Mouse (Mus musculus): ENCODE data around the gene Il34. TPM values are rescaled to one million over a fixed set of nuclear protein-coding genes. Genes with fewer than 3 reads are reported as not detected.
A peak's percentile ranks its signal among the peaks of the same experiment; 100 is the strongest.

The Il34 gene
- polyA plus RNA-seq, 1 experiment from 2014 or later = 0.24 TPM

DNA sequence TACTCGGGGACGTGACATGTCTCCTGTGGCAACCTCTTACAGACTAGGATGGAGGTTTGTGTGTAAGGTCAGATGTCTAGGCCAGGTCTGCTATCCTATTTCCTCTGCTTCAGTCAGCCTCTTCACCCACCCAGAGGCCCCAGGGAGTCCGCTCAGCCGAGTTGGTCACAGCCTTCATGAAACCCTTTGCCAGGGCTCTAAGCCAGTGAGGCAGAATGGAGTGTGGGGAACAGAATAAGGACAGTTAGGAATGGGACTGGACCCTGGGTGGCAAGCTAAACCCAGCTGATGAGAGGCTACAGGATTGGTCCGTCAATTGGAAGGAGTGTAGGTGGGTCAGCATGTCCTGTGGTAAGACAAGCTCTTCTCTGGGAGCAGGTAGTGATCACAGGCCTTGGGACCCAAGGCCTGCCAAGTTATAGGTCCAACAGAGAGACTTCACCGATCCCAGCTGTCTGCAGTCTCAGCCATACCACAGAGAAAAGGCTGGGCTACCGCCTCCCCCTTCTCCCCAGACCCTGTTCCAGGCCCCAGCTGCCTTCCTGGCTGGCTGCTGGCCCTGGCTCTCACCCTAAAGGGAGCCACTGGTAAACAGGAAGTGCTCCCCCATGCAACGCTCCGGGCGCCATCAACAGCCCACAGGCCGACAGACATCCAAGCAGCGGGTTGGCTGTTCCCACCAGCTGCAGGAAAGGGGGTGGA is 86.6 kb downstream of the Il34 start:
- H3K27ac ChIP-seq = peak overlapping the region; percentile 93
- H3K4me3 ChIP-seq = no peak overlapping the region
- 52% methylated on average over 12 of the region's 12 CpGs for WGBS
- no peaks in the 10 kb centered on the region for H3K9me3 ChIP-seq
- H3K36me3 ChIP-seq (replicated peaks) = peaks cover 33% of the 10 kb centered on the region
- peaks cover 17% of the 10 kb centered on the region for H3K27me3 ChIP-seq (ENCODE audit: poor library complexity, severe bottlenecking)
- DNase-seq (ENCODE audit: extremely low spot score, low spot score) = no peak
- H3K4me1 ChIP-seq = peaks cover 76% of the 10 kb centered on the region

DNA sequence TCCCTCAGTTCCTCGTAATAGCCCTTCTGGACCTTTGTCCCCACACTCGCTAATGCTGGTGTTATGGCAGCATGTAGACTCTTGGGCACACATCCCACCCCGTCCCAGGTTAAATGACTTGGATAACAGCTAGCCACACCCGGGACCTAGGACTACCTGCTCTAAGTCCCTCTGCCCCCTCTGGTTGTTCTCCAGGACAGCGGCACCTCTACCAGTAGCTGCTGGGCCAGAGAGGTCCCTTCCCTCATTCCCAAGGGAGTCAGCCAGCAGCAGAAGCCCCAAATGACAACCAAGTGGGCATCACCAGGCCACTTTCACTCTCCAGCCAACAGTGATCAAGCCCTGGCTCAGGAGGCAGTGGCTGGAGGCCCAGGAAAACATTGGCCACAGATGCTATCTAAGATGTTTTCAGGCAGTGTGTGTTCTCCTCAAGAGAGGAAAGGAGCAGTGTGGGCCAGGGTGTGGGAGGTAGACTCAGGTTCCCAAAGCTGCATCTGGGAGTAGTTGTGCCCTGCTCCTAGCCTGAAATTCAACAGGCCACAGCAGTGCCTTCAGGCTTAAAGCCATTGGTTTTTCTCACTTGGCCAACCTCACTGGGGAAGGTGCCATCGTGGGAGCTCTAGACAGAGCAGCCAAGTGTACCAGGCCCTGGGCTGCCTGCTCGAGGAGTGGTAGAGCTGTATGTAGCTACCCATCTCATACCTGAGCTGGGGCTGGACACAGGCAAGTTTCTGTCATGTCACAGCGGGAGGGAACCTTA is 87.3 kb downstream of the Il34 start:
- Histone ChIP-seq H3K27ac (peak overlapping the region; percentile 93; the same call in 1 of the 2 replicates), H3K36me3 (replicated peaks) (peaks cover 33% of the 10 kb centered on the region), H3K4me1 (peaks cover 69% of the 10 kb centered on the region), H3K9me3 (no peaks in the 10 kb centered on the region), H3K4me3 (no peak overlapping the region), H3K27me3 (ENCODE audit: poor library complexity, severe bottlenecking) (peaks cover 17% of the 10 kb centered on the region)
- DNase-seq (ENCODE audit: extremely low spot score, low spot score) = no peak
- 88% methylated on average over 8 of the region's 8 CpGs for WGBS

DNA sequence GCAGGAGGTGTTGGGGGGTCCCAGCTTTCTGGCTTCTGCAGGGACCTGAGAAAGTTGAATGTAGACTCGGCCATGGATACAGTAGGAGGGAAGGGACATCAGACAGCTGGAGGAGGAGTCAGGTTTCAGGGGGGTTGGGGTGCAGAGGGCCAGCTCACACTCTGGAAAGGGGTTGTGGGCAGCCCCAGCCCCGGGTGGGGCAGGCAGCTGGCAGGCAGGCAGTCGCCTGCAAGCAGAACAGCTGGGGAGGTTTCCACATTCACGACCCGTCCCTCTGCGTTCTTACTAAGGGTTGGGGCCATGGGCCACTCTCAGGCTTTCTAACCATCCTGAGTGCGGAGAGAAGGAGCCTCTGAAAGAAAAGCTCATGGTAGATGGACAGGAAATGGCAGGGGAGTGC is 88.6 kb downstream of the Il34 start:
- 71% methylated on average over 7 of the region's 7 CpGs for WGBS

DNA sequence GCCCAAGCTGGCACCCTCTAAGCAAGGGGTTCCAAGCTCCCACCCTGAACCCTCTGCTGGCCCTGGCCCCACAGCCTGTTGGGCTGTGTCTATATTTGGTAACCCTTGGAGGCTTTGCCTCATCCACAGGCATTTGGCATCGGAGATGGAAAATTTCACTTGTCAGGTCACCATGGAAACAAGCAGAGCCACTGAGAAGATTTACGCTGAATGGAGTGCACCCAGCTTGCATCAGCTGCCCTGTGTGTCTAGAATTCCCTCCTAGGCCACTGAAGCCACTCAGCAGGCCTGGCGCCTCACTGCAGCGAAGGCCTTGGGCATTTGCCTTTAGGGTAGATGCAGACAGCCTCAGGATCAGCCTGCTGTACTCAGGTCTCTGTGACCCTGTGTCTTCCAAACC is 89.6 kb downstream of the Il34 start:
- H3K27ac ChIP-seq = 0 out of 2 replicates have a peak overlapping the region, but pooled peaks have one; percentile 41

More for the DNA sequence above, 88.6 kb downstream of the Il34 start:
- peaks cover 17% of the 10 kb centered on the region for H3K27me3 ChIP-seq (ENCODE audit: poor library complexity, severe bottlenecking)
- no peak for DNase-seq (ENCODE audit: extremely low spot score, low spot score)
- peaks cover 56% of the 10 kb centered on the region for H3K4me1 ChIP-seq
- H3K36me3 ChIP-seq (replicated peaks) = peaks cover 39% of the 10 kb centered on the region
- H3K27ac ChIP-seq = 0 out of 2 replicates have a peak overlapping the region, but pooled peaks have one; percentile 25
- H3K4me3 ChIP-seq = no peak overlapping the region
- H3K9me3 ChIP-seq = no peaks in the 10 kb centered on the region

DNA sequence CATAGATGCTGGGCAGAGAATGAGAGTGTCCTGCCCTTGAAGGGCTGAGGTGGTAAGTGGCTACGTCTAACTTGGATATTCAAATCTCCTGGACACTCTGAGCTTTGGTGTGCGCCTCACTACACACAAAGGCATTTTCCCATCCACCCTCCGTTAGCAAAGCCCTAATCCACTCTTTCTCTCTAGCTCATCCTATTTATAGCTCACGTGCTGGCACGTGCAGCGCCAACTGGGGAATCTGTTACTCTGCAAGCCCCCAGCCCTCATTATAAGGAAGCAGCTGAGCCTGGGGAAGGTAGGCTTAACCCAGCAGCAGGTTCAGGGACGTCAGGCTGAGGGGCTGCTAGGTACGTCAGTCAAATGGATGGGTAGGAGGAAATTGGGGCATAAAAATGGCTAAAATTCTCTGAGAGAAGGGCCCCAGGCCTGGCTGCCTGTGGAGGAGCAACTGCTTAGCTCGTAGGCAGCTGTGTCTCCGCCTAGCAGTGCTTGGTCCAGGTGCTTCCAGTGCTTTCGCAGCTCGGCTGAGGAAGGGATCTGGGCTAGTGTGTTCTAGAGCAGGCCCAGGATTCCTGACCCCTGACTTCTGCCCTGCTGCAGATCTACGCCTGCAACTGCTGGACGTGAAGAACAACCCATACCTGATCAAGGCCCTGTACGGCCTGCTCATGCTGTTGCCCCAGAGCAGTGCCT is 90.8 kb downstream of the Il34 start:
- Histone ChIP-seq H3K4me1 (peaks cover 45% of the 10 kb centered on the region), H3K4me3 (no peak overlapping the region), H3K27ac (peak overlapping the region; percentile 16), H3K27me3 (ENCODE audit: poor library complexity, severe bottlenecking) (peaks cover 10% of the 10 kb centered on the region), H3K36me3 (replicated peaks) (peaks cover 60% of the 10 kb centered on the region), H3K9me3 (no peaks in the 10 kb centered on the region)
- WGBS = 79% methylated on average over 15 of the region's 15 CpGs
- no peak for DNase-seq (ENCODE audit: extremely low spot score, low spot score)

More for the DNA sequence above, 89.6 kb downstream of the Il34 start:
- Histone ChIP-seq H3K9me3 (no peaks in the 10 kb centered on the region), H3K36me3 (replicated peaks) (peaks cover 49% of the 10 kb centered on the region), H3K4me3 (no peak overlapping the region), H3K4me1 (peaks cover 52% of the 10 kb centered on the region), H3K27me3 (ENCODE audit: poor library complexity, severe bottlenecking) (peaks cover 17% of the 10 kb centered on the region)
- WGBS = 88% methylated on average over 4 of the region's 4 CpGs
- DNase-seq (ENCODE audit: extremely low spot score, low spot score) = no peak

DNA sequence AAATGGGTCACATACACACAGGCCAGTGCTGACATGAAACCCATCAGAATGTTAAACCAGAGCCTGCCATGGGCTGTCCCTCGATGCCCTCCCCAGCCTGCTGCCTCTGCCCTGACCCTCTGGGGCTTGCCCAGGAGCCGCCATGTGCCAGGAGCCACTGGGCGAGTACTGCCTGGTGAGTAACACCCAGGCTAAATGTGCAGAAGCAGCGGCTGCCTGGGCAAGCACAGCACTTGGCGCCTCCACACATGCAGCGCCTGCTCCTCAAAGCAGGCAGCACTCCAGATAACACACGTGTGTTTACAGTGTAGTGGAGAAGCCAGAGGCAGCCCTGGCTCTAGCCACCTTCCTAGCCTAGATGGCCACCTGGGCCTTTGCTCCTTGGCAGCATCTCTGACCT is 92.7 kb downstream of the Il34 start:
- 93% methylated on average over 7 of the region's 7 CpGs for WGBS
- no peak overlapping the region for H3K27ac ChIP-seq
- H3K4me3 ChIP-seq = no peak overlapping the region
- H3K4me1 ChIP-seq = peaks cover 26% of the 10 kb centered on the region
- no peaks in the 10 kb centered on the region for H3K9me3 ChIP-seq
- H3K36me3 ChIP-seq (replicated peaks) = peaks cover 73% of the 10 kb centered on the region
- DNase-seq (ENCODE audit: extremely low spot score, low spot score) = no peak
- no peaks in the 10 kb centered on the region for H3K27me3 ChIP-seq (ENCODE audit: poor library complexity, severe bottlenecking)

DNA sequence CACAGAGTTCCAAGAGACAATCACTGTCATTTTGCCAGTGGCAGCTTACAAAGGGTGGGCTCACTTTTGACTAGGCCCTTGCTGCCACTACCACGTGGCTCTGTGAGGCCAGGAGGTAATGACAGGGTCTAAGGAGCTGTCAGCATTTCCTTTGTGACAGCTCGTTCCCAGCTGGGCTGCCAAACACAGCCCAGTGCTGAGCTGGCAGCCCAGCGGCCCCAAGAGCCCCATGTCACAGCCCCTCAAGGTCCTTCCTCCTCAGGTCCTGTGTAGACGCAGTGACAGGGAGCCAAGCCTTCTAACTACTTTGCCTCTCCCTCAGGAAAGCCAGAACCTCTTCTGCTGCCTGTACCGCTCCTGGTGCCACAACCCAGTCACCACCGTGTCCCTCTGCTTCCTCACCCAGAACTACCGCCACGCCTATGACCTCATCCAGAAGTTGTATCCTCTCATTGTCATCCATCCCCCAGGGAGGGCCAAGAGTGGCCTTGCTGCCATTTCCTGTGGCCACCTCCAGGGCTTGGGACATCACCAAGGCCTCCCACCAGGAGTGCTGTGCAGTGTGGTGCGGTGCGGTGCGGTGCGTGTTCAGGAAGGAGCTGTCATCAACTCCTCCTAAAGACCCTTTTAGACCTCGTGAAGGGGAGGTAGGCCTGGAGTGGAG is 94.3 kb downstream of the Il34 start:
- peaks cover 16% of the 10 kb centered on the region for H3K4me1 ChIP-seq
- H3K9me3 ChIP-seq = no peaks in the 10 kb centered on the region
- H3K4me3 ChIP-seq = no peak overlapping the region
- no peak for DNase-seq (ENCODE audit: extremely low spot score, low spot score)
- no peaks in the 10 kb centered on the region for H3K27me3 ChIP-seq (ENCODE audit: poor library complexity, severe bottlenecking)
- H3K27ac ChIP-seq = no peak overlapping the region
- WGBS = 83% methylated on average over 13 of the region's 13 CpGs
- peaks cover 73% of the 10 kb centered on the region for H3K36me3 ChIP-seq (replicated peaks)

DNA sequence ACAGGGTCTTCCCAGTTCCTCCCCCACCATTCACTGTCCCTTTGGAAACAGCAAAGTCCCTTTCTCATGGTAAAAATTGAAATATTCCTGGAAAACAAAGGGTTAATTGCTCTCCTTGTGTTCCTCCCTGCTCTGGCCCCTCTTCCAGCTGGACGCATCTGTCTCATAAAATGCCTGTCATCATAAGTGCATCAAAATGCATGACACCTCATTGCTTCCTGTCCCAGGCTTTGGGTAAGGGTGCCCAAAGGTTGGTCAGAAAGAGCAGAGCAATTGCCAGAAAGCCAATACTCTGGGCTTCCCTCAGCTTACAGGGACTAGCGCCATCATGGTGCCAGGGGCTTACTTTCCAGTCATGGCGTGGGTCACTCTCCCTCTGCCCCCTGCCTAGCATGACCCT is 95.1 kb downstream of the Il34 start:
- H3K4me3 ChIP-seq = no peak overlapping the region
- H3K27ac ChIP-seq = no peak overlapping the region; the same call in 1 of the 2 replicates
- DNase-seq (ENCODE audit: extremely low spot score, low spot score) = no peak
- 80% methylated on average over 3 of the region's 3 CpGs for WGBS
- peaks cover 9% of the 10 kb centered on the region for H3K4me1 ChIP-seq
- H3K27me3 ChIP-seq (ENCODE audit: poor library complexity, severe bottlenecking) = no peaks in the 10 kb centered on the region
- no peaks in the 10 kb centered on the region for H3K9me3 ChIP-seq
- H3K36me3 ChIP-seq (replicated peaks) = peaks cover 67% of the 10 kb centered on the region

DNA sequence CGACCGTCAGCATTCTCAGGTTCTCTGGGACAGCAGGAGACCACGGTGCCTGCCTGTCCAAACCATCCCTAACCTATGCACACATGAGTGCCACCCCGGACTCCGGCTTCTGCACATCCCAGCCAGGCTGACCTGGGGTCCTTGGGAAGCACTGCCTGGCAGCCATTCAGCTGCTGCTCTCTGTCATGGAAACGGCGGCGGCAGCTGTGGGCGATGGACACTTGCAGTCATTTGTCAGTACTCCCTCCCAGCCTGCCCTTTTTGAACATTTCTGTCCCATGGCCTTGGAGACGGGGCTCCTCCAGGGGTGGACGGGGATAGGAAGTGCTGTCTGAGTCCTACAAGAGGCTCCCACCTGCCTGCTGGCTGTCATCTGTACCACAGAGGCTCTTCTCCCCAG is 97.3 kb downstream of the Il34 start:
- Histone ChIP-seq H3K36me3 (replicated peaks) (peaks cover 59% of the 10 kb centered on the region), H3K27ac (no peak overlapping the region), H3K9me3 (no peaks in the 10 kb centered on the region)

DNA sequence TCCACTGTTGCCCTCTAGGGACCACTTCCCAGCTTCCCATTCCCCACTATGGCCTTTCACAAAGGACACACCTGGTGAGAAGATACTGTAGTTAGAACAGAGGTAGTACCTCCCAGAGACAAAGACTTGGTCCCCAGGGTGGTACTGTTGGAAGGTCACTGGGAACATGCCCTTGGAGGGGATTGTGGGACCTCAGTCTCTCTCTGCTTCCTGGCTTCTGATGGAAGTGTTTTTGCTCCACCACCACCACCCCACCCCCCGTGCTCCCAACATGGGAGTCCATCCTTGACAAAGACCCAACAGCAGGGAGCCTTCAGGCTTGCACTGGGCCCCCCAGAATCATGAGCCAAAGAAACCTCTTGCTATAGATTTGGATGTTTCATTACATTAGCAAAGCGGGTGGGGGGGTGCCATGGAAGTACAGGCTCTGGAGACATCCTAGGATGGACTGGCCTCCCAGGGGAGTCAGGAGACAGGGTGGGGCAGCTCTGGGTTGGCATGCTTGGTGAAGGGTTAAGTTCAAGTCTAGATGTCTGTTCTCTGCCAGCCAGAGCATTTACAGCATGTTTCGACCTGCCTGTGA is 99.3 kb downstream of the Il34 start:
- peaks cover 20% of the 10 kb centered on the region for H3K4me1 ChIP-seq
- H3K4me3 ChIP-seq = no peak overlapping the region
- H3K27ac ChIP-seq = no peak overlapping the region
- no peak for DNase-seq (ENCODE audit: extremely low spot score, low spot score)
- WGBS = 88% methylated on average over 3 of the region's 3 CpGs
- no peaks in the 10 kb centered on the region for H3K9me3 ChIP-seq
- H3K27me3 ChIP-seq (ENCODE audit: poor library complexity, severe bottlenecking) = no peaks in the 10 kb centered on the region
- H3K36me3 ChIP-seq (replicated peaks) = peaks cover 52% of the 10 kb centered on the region

More for the DNA sequence above, 97.3 kb downstream of the Il34 start:
- DNase-seq (ENCODE audit: extremely low spot score, low spot score) = no peak
- no peaks in the 10 kb centered on the region for H3K27me3 ChIP-seq (ENCODE audit: poor library complexity, severe bottlenecking)
- H3K4me1 ChIP-seq = peaks cover 4% of the 10 kb centered on the region
- 89% methylated on average over 11 of the region's 11 CpGs for WGBS
- no peak overlapping the region for H3K4me3 ChIP-seq

DNA sequence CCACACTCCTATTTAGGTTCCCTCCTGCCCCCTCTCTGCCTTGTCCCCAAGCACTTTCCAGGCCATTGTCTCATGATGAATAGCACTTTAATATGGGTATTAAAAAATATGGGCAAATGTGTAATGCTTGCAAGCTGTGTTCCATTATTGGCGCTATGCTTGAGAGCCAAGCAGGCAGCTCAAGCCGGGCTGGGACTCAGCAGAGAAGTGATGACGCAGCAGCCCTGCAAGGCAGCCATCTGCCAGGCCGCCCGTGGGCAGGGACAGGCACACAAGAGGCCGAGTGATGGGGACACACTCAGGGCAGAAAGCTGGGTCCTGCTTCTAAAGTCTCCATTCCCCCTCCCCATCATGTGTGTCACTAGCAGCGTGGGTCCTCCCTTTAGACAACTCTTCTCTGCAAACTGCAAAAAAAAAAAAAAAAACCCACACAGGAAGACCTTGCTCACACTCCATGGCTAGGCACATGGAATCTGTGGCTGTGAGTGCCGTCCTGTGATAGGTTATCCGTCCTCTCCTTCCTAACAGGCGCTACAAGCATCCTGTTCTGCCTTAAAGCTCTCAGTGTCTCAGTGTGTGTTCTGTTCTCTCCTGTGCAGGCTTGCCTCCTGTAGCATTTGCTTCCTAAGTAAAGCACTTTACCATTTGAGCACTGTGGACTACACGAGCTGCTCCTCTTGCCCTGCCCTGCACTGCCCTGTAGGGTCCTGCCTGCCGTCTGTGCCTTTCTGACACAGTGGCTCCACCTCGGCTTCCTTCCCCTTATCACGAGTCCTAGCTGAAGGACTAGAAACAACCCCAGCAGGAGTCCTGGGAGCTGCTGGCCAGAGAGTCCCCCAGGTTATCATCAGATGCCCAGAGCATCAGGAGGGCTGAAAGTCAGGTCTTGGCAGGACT is 100.1 kb downstream of the Il34 start:
- no peaks in the 10 kb centered on the region for H3K9me3 ChIP-seq
- peaks cover 52% of the 10 kb centered on the region for H3K36me3 ChIP-seq (replicated peaks)
- peaks cover 20% of the 10 kb centered on the region for H3K4me1 ChIP-seq
- DNase-seq (ENCODE audit: extremely low spot score, low spot score) = no peak
- no peak overlapping the region for H3K4me3 ChIP-seq
- no peak overlapping the region for H3K27ac ChIP-seq
- no peaks in the 10 kb centered on the region for H3K27me3 ChIP-seq (ENCODE audit: poor library complexity, severe bottlenecking)
- WGBS = 81% methylated on average over 14 of the region's 14 CpGs
